Mouse (Mus musculus) fat pad, adult 2 months (tissue): Measurements from ENCODE around the gene Btc.

Source experiments
- DNase-seq: peaks from one replicate; pipeline ENCODE4 v3.0.0-alpha.2; 2011; ENCODE audit warnings: low read depth, low spot score; ENCODE audit errors: extremely low read depth

The Btc gene

DNA sequence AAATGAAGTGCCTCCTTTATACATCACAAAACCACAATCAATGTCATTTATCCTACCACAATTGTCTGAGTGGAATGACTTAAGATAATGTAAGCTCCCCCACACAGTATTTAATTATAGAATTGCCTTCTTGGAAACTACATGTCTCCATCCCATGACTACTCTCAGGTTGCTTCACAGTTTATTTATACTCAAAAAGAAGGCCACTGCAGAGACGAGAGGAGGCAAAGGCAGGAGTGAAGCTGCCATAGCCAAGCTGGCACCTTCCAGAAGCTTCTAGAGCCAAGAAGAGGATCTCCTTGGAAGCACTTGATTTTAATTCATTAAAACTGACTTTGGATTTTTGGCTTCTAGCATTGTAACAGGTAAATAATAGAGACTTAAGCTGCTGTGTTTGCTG is 81.0 kb downstream of the Btc start:
- no peak for DNase-seq

GRCm38 (mm10) chr5:91320348-91320747 is 82.4 kb downstream of the Btc start:
- DNase-seq, result no peak

DNA sequence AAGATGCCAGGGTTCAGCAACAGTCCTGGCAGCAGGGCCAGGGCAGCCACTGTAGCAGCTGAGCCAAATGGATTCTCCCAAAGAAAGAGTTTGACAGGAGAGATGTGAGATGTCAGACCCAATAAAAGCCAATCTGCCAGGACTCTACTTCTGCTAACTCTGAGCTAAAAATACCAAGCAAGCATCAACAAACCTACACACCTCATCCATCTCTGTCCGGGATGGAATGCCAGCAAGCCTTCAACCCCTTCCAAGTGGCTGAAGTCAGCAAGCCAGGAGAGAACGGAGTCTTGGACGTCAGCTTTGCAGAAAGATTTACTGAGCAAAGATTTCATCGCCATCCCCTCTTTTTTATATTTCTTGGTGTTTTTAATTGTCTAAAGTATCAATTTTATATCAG is 88.8 kb downstream of the Btc start:
- DNase-seq, result no peak

DNA sequence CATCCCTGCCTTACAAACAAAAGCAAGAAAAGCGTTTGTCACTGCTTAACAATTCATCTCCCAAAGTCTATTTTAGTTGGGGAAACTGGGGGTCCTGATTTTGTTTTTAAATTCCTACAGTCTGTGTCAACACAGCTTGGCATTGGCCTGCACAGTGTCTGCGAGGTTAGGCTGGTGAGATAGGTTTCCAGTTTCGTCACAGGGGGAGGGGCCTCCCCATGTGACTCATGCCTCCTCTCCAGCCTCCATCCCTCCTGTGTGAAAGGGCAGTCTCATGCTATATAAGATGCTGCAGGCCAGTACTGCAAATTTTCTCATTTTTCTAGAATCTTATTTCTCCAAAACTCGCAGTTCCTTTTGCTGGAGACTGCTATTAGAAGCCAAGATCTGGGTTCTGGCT is 91.0 kb downstream of the Btc start:
- DNase-seq, result no peak

DNA sequence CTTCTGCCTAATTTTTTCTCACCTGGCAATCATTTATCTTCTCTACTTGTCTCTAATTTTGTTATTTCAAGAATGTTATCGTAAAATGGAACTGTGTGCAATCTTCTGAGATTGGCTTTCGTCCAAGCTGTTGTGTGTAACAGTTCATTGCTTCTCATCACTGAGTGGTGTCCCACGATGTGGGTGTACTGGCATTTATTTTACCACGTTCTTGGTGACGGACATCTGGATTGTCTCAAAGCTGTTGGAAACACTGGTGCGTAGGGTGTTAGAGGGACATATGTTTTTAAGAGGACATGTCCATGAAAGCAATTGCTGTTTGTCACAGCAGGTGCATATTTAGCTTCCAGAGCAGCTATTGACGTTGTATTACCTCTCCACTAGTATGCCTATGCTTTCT is 94.2 kb downstream of the Btc start:
- DNase-seq, result no peak

- no peak for DNase-seq
These were observed 94.9 kb downstream of the Btc start for GRCm38 (mm10) chr5:91307907-91308306.
